Mouse (Mus musculus): Measurements from ENCODE around the gene Ipo8.

DNA sequence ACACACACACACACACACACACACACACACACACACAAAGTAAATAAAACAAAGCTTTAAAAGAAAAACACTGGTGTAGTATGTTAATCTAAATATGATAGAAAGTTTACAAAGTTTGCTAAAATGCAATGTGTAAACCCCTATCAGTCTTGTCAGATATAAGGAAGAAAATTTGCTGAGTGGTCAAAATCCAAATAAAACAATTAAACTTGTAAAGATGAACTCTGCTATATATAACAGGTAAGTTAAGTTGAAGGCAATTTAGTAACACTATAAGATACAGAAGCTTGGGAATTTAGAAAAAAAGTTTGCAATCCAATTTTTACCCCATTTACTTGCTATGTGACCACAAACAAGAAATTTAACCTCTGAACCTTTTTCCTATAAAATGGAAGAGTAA, 14.4 kb upstream of the Ipo8 start:
- TF ChIP-seq CTCF (IDR thresholded peaks at IDR 0.05; ENCODE audit: control insufficient read depth, insufficient read depth, insufficient read length) (no peak), MAX (IDR thresholded peaks at IDR 0.05) (no peak), USF1 (IDR thresholded peaks at IDR 0.05; ENCODE audit: low read depth) (no peak), CEBPB (IDR thresholded peaks at IDR 0.05; ENCODE audit: low read depth) (no peak), MYOG (IDR thresholded peaks at IDR 0.05; ENCODE audit: control insufficient read depth, extremely low read depth, insufficient read length) (no peak), MYOD1 (IDR thresholded peaks at IDR 0.05; ENCODE audit: control insufficient read depth, insufficient read length, low read depth) (no peak)
